Mouse (Mus musculus) left cerebral cortex, postnatal 14 days (tissue): ENCODE results near the gene Noa1. TPM values are rescaled to one million over a fixed set of nuclear protein-coding genes. Genes with fewer than 3 reads are reported as not detected.

ENCODE experiments used
- DNase-seq, 2 experiments: peaks; one replicate each; pipeline ENCODE4 v3.0.0; 2021 to 2022; ENCODE audit warnings: low spot score in 2 of 2, mixed read lengths in 1 of 2
- intact Hi-C: fragments of 180-260 bp; cut with DNase I; formaldehyde crosslinking; loops from one replicate; pipeline ENCODE4 v1.15.1; 2025
- total RNA-seq, 2 experiments: library from RNA; stranded (reverse); gene quantifications; 2 replicates each; pipeline ENCODE4 v1.2.3; 2021

The Noa1 gene
- total RNA-seq, 2 experiments from 2014 or later: 22.8 to 24.6 TPM

DNA sequence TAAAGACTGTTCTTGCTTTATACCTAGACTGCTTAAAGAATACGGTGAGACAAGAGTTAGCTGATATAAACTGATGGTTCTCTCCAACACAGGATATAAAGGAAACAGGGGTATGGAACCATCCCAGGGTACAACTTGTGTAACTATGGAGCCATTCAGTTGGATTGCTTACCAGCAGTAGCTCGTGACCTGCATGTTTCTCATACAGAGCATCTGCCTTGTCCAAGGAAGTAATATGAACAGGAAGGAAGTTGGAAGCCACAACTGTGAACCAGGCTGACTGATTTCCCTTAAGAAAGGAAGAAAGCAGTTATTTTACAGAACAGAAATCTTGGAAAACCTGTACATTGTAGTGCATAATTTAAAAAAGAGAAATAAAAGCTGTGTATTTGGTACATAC is 10.4 kb downstream of the Noa1 start:
- intact Hi-C loops: no loop called here
- DNase-seq: no peak

- intact Hi-C loops: no loop called here
- no peak for DNase-seq
Measured at GRCm38 (mm10) chr5:77292803-77293522, 16.9 kb downstream of the Noa1 start.

DNA sequence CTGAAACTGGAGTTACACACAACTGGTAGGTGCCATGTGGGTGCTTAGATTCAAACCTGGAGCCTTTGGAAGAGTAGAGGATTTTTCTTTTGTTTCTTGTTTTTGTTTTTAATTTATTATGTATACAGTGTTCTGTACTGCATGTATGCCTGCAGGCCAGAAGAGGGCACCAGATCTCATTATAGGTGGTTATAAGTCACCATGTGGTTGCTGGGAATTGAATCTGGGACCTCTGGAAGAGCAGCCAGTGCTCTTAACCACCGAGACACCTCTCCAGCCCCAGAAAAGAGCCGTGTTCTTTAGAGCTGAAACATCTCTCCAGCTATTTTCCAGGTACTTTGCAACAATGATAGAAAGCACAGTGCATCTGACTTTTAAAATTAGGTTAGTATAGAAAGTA is 19.3 kb downstream of the Noa1 start:
- no peak for DNase-seq
- intact Hi-C loops: no loop called here

- no peak for DNase-seq
- intact Hi-C loops: no loop called here
Measured at GRCm38 (mm10) chr5:77289686-77290085, 20.2 kb downstream of the Noa1 start.

- intact Hi-C loops: no loop called here
- DNase-seq: no peak
Measured at GRCm38 (mm10) chr5:77287901-77288300, 22.0 kb downstream of the Noa1 start.

DNA sequence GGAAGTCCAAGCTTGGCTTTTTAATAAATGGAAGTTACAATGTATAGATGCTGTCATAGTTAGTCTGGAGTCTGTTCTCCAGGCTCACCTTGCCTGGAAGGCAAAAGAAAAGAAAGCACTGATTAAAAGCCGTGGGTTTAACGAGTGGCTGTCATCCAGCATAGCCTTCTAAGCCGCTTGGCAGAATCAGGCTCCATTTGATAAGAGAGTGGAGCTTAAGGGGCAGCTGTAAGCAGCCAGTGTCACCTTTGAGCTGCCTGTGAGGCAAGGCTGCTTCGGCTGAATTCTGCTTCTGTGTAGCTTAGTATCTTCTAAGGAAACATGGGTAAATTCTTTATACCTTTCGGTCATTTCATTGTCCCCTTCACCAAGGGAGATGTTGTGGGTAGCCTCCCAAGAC is 23.0 kb downstream of the Noa1 start:
- intact Hi-C loops: no loop called here
- DNase-seq: no peak

GRCm38 (mm10) chr5:77285685-77286084 is 24.2 kb downstream of the Noa1 start:
- intact Hi-C loops: no loop called here
- no peak for DNase-seq

DNA sequence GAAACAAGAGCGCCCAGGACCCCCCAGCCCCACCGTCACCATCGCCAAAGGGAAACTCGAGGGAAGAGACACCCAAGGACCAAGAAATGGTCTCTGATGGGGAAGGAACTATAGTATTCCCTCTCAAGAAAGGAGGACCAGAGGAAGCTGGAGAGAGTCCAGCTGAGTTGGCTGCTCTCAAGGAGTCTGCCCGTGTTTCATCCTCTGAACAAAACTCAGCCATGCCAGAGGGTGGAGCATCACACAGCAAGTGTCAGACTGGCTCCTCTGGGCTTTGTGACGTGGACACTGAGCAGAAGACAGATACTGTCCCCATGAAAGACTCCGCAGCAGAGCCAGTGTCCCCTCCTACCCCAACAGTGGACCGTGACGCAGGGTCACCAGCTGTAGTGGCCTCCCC is 27.6 kb downstream of the Noa1 start:
- no peak for DNase-seq
- intact Hi-C loops: no loop called here

- intact Hi-C loops: no loop called here
- DNase-seq: no peak
Measured at GRCm38 (mm10) chr5:77281518-77282174, 28.2 kb downstream of the Noa1 start.

- no peak for DNase-seq
- intact Hi-C loops: no loop called here
Measured at GRCm38 (mm10) chr5:77277204-77277603, 32.7 kb downstream of the Noa1 start.

GRCm38 (mm10) chr5:77275950-77276349 is 33.9 kb downstream of the Noa1 start:
- intact Hi-C loops: no loop called here
- DNase-seq: no peak

DNA sequence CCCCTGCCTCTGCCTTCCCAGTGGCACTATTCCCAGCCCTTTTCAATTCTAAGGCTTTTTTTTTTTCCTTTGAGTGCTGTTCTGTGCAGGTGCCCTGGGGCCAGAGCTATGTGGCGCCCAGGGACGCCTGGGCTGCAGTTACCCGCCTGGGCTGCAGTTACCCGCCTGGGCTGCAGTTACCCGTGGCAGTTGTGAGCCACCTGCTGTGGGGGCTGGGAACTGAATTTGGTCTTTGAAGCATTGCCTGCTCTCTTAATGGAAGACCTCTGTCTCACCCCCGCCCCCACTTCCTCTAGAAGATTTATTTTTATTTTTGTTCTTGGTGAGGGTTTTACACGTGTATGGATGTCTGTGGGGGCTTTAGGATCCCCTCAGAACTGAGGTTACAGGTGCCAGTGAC is 36.7 kb downstream of the Noa1 start:
- intact Hi-C loops: no loop called here
- DNase-seq: no peak

DNA sequence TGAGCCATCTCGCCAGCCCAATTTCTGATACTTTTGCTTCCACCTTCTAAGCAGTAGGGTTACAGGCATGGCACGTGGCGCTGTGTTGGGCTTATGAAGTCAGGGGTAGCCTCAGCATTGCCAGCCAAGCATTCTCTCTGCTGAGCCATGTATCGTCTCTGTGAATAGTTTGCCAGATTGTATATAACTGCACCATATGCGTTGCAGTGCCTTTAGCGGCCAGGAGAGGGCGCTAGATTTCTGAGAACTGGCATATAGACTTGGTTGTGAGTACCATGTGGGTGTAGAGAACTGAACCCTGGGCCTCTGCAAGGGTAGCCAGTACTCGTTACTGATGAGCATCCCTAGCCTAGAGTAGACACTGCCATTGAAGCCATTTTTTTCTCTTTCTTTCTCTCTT is 40.5 kb downstream of the Noa1 start:
- no peak for DNase-seq
- intact Hi-C loops: no loop called here

DNA sequence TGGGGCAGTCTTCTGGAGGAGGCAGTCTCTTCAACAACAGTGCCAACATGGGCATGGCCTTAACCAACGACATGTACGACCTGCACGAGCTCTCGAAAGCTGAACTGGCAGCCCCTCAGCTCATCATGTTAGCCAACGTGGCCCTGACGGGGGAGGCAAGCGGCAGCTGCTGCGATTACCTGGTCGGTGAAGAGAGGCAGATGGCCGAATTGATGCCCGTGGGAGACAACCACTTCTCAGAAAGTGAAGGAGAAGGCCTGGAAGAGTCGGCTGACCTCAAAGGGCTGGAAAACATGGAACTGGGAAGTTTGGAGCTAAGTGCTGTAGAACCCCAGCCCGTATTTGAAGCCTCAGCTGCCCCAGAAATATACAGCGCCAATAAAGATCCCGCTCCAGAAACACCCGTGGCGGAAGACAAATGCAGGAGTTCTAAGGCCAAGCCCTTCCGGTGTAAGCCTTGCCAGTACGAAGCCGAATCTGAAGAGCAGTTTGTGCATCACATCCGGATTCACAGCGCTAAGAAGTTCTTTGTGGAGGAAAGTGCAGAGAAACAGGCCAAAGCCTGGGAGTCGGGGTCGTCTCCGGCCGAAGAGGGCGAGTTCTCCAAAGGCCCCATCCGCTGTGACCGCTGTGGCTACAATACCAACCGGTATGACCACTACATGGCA is 41.8 kb downstream of the Noa1 start:
- intact Hi-C loops: no loop called here
- no peak for DNase-seq

DNA sequence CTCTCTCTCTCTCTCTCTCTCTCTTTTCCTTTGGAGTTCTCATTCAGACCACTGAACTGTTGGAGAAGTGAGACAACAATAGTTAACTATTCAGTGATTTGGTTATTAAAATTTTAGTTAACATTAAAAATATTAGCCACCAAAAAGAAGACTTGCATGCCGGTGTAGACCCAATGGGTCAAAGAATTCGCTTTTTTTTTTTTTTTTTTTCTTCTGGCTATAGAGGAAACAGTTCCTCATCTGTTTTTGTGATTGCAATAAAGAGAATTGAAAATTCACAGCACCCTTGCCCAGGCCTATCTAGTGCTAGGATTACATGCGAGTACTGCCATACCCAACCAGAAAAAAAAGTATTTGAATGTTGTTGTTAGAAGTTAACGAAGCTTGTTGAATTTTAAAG is 42.4 kb downstream of the Noa1 start:
- intact Hi-C loops: no loop called here

GRCm38 (mm10) chr5:77266886-77267401 is 42.9 kb downstream of the Noa1 start:
- intact Hi-C loops: no loop called here
- DNase-seq: no peak

More for the DNA sequence above, 42.4 kb downstream of the Noa1 start:
- DNase-seq: no peak

DNA sequence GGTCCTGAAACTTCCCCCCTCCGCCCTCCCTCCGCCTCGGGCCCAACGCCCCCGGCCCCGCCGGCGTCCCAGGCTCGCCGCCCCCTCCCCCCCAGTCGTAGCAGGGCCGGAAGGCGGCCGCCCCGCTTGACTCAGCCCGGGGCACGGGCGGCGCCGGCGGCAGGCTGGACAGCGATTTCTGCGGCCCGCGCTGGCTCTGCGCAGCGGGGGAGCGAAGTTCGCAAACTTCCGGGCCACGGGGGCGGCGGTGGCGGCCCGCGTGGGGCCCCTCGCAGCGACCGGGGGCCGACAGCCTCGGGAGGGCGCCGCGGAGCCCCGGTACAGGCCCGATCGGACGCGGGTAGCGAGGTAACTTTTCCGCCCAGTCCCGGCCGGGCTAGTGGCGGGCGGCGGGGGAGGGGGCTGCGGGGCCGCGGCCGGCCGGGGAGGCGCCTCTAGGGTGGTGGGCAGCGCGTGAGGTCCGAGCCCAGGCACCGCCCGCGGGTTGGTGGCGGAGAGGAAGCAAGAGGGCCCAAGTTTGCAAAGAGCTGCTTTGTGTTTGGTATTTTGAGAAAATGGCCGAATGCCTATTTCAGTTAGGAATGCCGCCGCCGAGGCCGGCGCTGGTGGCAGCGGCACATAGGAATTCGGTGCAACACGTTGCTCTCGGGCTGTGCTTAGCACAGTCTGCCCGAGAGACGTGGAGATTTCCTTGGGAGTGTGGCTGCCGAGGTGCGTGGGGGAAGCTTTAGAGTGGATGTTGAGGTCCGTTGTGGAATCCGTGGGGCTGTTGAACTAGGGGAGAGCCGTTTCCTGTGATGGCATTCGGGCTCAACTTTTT is 43.6 kb downstream of the Noa1 start:
- DNase-seq: peak in 1 of 2 experiments; percentile 19
- intact Hi-C loops: no loop called here

DNA sequence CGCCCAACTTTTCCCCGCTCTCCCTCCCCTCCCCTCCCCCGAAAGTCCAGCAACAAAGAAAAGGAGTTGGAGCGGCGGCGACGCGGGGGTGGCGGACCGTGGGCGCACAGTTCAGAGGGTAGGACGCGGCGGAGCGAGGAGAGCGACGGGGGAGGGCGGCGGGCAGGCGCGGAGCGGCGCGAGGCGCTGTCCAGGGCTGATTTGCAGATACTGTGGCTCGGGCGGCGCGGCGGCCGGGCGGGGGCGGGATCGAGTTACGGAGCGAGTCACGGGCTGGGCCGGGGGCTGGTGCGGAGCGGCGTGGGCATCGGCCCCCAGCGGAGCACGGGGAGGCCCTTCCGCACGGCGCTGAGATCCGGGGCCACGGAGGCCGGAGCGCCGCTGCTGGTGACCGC is 44.2 kb downstream of the Noa1 start:
- peak; percentile 33 to 43 for DNase-seq
- intact Hi-C loops: no loop called here

- peak in 1 of 2 experiments; percentile 53 for DNase-seq
- intact Hi-C loops: no loop called here
Measured at GRCm38 (mm10) chr5:77265081-77265670, 44.7 kb downstream of the Noa1 start, which contains the start of gene Rest. Gene Rest (plus strand): TSS chr5:77265491.
